Mouse (Mus musculus): ENCODE data around the gene Selplg.
A peak's percentile ranks its signal among the peaks of the same experiment; 100 is the strongest.
"Not testable (repeated sequence)": the region's sequence is repeated elsewhere in the genome, so short reads cannot be mapped to it uniquely, and the experiment has no call there.

Gene Selplg

DNA sequence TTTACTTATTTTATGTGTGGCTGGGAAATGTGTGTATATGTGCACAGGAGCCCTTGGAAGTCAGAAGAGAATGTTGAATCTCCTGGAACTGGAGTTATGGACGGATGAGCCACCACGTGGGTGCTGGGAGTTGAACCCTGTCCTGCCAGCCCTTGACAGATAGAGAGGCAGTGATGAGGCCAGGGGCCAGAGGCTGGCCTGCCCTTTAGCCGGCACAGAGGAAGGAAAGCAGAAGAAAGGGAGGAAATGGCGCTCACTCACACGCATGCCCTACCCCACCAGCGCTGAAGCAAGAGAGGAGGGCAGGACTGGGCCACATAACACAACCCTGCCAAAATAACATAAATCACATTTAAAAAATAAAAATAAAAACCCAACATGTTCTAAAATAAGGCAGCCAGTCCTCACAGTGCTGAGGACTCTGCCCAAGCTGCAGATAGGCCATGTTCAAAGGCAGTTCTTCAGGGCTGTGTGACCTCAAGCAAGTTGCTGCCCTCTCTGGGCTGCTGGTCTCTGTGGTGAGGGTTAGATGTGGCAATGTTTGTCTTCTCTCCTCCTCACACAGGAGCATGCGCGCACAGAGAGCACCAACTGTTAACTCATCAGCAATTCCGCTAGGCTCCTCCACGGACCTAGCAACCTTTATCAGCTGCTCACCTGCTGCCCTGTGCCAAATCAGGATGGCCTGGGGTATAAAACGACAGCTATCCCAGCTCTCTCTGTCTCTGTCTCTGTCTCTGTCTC is 41.8 kb downstream of the Selplg start:
- no peak for DNase-seq (ENCODE audit: low spot score)

DNA sequence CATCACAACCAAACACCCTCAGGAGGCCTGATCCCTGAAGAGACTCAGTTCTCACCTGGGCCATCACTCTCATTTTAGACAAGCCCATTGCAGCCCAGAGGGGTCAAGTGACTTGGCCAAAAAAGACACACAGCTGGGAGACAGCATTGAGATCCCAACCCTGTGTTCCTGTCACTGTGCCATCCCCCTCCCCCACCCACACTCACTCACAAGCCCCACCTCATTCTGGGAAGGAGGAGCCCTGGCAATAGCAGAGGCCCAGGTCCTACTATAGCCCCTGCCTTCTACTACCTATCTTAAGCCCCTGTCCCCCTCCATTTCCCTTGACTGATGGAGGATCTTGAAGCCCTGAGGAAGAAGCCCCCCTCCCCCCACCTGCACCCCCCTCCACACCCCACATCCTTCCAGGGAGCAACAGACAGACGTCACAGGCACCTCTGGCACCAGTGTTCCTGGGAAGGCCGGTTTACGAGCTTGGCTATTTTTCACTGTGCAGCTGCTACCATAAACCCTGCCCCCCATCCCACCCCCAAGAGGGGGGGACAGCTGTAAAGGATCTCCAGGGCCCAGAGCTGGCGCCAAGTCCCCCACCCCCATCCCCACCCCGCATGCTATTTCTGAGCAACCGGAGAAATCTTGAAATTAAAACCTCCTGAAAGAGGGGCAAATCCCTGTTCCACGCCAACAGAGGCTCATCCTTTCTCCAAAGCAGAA is 43.2 kb downstream of the Selplg start:
- DNase-seq (ENCODE audit: low spot score): peak; percentile 61

DNA sequence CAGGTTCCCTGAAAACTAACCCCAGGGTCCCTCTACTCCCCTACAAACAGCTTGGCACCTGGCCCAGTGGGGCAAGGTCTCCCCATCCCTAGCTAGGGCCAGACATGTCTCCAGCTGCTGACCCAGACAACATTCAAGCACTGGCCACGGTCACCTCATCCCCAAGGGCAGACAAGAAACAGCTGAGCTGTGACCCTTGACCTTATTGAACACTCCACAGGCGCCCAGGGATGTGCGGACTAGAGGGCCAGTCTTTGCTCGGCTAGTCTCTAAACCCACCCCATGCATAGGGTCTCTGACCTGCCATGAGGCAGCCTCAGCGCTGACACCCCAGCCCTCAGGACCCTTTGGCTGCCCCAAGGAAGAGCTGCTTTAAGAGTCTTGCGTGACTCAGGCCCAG is 43.8 kb downstream of the Selplg start:
- DNase-seq (ENCODE audit: low spot score): no peak

DNA sequence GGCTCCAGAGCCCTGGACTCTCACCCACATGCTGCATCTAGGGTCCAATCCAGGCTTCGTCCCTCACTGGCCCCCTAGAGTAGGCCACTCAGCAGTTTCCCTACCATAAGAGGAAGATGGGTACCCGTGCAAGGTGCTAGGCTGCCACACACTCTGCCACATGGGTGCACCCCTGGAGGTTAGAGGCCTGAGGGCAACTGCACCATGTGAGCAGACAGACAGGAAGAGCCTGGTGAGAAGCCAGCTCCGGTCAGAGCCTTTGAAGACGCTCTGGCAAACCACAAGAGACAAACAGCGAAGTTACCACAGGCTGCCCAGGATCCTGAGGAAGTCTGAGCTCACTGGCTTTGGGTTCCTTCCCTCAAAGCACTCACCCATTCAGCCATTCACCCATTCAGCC is 45.5 kb downstream of the Selplg start:
- no peak for DNase-seq (ENCODE audit: low spot score)

DNA sequence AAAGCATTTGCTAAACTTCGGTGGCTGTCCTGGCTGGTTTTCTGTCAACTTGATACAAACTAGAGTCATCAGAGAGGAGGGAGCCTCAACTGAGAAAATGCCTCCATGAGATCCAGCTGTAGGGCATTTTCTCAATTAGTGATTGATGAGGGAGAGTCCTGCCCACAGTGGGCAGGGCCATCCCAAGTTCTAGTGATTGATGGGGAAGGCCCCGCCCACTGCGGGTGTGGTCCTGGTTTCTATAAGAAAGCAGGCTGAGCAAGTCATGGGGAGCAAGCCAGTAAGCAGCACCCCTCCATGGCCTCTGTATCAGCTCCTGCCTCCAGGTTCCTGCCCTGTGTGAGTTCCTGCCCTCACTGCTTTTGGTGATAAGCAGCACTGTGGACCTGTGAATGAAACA is 48.3 kb downstream of the Selplg start:
- DNase-seq (ENCODE audit: low spot score): peak; percentile 37

DNA sequence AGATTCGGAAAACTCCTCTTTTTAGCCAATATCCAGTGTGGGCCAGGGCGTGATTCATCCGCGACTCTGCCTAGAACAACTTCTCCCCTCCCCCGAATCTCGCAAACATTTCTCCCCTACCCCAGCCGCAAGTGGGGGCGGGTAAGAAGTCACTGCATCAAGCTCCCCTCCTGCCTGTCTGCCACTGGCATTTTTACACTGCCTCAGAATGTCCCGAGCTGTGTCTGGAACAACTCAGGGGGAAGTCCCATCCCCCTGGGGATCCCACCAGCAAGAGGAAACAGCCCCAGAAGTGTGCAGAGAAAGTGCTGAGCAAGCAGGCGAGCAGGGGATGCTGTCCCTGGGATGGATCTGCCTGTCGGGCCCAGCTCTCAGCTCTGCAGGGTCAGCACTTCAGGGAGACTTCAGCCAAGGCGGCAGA is 48.9 kb downstream of the Selplg start:
- DNase-seq (ENCODE audit: low spot score): peak; percentile 60

DNA sequence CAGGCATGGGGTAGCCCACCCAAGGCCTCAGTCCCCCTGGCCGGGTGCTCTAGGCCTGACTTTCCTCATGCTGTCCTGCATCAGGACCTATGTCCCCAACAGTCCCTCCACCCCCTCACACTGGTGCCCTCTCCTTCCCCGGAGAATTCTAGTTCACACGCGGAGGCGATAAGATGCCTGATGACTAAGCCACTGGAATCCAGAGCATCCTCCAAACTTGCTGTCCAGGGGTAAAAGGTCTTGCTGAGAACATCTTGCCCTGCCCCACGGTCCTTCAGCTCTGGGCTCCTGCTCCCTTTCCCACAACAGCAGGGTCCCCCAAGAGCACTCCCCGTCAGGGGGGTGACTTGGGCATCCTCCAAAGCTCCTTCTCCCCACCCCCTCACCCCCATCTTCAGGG is 49.8 kb downstream of the Selplg start:
- DNase-seq (ENCODE audit: low spot score): peak; percentile 25

DNA sequence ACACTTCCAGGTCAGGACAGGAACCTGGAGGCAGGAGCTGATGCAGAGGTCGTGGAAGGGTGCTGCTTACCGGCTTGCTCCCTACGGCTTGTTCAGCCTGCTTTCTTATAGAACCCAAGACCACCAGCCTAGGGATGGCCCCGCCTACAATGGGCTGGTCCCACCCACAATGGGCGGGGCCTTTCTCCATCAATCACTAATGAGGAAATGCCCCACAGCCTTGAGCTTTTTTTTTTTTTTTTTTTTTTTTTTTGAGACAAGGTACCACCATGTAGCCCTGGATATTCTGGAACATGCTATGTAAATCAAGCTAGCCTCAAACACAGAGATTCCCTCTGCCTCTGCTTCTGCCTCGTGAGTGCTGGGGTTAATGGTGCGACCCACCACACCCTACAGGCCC is 50.6 kb downstream of the Selplg start:
- no peak for DNase-seq (ENCODE audit: low spot score)

DNA sequence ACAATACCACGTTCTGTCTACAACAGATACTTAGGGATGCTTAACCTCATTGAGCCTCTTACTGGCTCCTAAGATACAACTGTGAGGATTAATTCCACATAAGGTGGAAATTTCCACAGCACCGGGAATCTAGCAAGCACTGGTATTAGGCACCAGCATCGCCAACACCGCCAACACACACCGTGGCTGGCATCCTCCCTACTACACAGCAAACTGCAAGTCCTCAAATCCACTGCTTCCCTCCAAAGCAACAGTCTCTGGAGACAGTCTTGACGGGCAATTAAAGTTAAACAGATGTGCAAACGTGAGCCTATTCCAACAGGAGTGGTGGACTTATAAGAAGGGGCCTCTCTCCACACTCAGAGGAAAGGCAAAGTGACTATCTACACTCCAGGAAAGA is 51.2 kb downstream of the Selplg start:
- DNase-seq (ENCODE audit: low spot score): no peak

DNA sequence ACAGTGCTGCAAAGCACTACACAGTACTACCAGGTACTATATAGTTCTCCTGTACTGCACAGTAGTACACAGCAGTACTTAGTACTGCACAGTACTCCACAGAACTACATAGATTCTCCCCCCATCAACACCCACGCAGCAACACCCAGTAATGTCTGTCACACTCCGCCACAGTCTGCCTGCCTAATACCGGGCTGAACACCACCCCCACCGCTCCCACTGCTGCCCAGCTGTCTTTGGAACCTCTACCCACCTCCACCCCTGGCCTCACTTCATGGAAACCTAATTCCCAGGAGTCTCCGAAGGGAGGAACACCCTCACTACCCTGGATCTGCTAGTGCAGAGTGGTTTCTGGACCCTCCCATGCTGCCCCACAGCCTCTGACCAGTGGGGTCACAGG is 51.7 kb downstream of the Selplg start:
- no peak for DNase-seq (ENCODE audit: low spot score)

DNA sequence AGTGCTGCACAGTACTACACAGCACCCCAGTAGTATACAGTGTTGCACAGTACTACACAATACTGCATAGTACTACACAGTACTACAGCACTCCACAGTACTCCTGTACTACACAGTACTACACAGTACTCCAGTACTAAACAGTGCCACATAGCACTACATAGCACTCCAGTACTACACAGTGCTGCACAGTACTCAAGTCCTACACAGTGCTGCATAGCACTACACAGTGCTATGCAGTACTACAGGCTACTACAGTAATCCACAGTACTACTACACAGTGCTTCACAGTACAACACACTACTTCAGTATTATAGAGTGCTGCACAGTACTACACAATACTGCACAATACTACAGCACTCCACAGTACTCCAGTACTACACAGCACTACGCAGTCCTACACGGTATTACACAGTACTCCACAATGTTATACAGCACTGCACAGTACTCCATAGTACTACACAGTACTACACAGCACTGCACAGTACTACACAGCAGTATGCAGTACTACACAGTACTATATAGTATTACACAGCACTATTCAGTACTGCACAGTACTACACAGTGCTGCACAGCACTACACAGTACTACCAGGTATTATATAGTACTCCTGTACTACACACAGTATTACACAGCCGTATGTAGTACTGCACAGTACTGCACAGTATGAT is 52.2 kb downstream of the Selplg start:
- no peak for DNase-seq (ENCODE audit: low spot score)

DNA sequence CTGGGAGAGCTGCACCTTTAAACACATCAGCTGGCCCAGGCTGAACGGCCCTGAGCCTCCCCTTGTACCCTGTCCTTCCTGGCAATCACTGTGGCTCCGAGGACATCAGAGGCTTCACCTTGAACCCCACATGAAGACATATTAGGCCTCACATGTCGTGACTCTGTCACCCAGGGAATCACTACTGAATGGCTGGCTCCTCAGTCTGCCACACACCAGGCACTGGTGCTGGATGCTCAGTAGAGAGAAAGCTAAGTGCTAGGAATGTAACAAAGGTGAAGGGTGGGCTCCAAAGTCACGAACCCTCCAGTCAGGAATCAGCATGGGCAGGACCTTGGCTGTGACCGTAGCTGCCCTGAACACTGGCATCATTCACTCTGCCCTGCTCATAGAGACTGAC is 52.9 kb downstream of the Selplg start:
- DNase-seq (ENCODE audit: low spot score): no peak

DNA sequence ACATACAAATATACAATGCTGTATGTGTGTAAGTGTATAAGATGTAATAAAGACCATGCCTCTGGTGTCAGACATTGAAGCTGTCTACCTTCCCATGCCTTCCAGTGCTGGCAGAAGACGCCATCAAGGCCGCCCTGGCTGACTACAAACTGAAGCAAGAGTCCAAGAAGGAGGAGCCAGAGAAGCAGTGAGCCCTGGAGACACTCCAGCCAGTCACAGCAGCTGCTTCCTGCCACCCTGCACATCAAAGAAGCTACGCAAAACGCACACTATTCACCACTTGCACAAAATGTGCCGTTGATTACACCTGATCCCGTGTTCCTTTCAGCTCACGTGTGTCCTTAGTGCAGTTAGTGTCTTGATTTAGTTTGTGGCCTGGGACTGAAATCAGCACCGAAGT is 54.7 kb downstream of the Selplg start:
- DNase-seq (ENCODE audit: low spot score): not testable (repeated sequence)

DNA sequence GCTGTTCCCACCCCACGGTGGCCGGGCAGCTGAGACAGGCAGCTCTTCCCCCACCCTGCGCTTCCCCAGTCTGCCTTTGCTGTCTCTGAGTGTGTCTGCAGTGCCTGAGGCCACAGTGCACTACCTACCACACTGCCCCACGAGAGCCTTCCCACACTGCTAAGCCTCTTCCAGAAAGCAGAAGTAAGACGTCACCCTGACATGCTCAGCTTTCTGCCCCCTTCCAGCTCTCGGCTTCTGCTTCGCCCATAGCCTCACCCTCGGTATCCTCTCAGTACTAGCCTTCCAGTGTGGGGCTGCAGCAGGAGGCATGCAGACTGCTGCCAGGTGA is 55.6 kb downstream of the Selplg start:
- no peak for DNase-seq (ENCODE audit: low spot score)

DNA sequence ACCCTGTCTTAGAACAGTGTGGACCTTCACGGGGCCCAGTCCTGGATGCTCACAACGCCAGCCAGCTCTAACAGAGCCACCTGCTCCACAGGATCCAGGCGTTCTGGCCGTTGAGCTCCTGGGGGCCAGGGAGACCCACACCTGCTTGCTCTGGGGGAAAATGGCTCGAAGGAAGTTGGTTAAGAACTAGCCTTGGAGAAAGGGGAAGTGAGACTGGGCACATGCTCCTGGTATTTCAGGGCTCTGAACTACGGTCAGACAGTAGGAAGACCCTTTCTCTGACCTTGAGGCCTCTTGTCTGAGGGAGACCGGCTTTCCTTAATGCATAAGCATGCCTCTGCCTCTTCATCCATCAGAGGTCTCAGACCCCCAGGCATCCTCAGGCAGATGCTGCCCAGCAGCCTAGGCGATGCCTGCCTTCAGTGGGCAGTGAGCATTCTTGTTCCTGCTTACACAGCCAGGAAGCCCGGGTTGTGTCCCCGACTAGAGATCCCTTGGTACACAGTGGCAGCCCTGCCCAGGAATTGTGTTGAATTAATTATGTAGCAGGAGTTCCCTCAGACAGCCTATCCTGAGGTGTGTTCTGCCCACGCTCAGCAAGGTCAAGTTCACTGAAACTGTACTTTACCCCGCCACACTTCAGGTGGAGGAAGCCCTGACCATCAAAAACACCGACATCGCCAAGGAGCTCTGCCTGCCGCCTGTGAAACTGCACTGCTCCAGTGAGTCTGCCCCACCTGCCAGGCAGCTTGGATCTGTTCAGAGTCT is 56.1 kb downstream of the Selplg start:
- no peak for DNase-seq (ENCODE audit: low spot score)

DNA sequence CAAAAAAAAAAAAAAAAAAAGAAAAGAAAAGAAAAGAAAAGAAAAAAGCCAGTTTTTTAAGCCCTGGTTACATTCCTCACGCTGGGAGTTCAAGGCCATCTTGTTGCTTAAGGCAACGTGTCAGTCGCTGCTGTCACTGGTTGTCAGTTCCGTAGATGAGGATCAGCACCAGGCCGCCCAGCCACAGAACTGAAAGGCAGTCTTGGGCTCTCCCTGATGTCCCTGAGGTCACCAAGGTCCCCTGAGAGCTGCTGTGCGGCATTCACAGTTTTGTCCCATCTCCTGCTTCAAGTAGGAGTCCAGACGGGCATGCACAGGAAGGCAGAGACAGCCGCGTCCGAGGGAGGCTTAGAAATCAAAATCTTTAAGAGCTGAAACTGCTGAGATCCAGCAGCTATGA is 56.9 kb downstream of the Selplg start:
- DNase-seq (ENCODE audit: low spot score): no peak

DNA sequence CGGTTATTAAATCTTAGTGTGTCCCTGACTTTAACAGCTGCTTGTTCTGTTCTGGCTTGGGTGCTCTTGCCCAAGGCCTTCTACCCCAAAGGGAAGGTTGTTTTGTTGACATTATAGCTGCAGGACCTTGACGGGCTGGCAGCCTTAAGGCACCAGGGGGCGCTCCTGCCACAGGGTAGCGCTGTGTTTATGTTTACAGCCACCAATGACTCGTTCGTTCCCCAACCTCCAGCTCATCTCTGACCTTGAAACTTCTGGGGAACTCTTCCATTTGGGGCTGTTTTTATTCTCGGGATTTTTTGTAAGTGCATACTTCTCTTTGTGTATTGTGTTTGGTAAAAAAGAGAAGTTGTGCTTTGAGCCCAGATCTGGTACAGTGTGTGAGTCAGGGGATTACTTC is 58.8 kb downstream of the Selplg start:
- DNase-seq (ENCODE audit: low spot score): peak; percentile 89

DNA sequence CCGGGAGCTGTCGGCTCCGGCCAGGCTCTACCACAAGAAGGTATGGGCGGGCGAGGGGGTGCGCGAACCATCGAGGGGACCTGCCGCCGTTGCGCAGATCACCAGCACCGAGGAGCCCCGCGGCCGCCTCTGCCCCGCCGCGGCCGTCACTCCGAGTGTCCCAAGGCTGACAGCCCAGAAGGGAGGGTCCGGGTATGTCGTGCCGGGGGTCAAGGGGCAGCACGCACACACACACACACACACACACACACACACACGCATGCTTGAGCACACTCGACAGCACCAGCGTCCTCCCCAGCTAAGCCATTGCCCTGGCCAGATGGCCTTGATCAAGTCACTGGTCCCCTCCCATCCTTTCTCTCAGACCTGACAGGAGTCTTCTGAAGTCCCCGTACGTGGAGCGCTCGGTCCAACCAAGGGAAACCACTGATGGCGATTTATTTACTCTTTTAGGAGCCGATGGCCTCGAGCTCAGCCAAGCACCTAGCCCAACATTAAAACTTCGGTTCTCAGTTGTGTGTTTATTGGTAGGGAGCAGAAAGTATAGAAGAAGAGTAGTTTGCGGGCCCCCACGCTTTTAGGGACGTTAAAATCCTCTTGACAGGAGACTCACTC is 59.4 kb downstream of the Selplg start:
- DNase-seq (ENCODE audit: low spot score): no peak

DNA sequence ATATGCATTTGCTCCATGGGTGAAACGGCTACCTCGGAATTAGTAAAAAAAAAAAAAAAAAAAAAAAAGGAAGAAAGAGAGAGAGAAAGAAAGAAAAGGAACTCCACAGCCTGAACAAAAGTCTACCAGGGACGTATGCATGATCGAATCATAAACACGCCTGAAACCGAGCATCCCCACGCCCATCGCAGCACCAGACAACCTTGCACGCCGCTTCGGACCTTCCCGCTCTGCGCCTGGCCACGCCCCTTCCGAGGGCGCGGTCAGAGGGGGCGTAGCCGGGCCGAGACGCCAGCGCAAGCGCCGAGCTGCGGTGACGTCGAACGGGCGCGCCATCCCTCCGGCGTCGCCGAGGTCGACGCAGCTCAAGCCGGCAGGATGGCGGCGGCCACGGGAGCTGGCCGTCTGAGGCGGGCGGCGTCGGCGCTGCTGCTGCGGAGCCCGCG is 60.0 kb downstream of the Selplg start, which contains the start of the genes Sart3 and Iscu:
Gene Sart3 (minus strand): TSS at position 61 of the 446 bp plus-strand sequence.
Gene Iscu (plus strand): TSS at position 299 of the 446 bp plus-strand sequence.
- DNase-seq (ENCODE audit: low spot score): peak; percentile 95

DNA sequence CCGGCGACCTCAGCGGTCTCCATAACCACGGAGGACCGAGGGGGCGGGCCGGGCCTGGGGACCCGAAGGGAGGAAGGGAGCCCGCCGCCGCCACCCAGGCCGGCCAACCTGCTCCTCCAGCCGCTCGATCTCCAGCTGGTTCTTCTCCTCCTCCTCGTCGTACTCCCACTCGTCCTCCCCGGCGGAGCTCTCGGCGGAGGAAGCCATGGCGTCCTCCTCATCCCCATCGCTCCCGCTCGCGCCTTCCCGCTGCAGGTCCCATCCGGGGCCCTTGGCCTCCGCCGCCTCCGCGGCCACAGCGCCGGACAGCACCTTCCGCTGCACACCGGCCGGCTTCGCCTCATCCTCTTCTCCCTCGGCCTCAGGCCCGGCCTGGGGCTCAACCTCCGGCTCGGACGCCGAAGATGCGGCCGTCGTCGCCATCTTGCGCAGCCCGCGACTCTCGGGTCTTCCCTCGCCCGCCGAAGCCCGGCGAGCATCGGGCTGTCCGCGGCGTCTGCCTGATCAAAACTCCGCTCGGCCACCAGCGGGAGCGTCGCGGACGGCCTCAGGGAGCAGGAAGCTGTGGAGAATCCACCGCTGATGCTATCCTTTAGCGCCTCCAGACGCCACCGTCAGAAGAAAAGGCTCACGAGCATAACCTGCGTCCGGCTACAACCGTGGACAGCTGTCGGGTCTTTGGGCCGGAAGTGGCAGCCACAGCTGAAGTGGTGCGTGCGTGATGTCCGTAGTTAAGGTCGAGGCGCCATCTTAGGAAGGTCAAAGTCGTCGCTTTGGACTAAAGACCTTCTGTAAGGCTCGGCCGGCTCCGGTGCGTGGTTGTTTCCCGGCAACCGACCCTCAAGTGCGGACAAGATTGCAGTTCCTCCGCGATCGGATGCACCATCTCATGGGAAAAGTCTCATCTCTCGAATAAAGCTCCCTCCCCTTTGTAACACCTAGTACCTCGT is 61.0 kb downstream of the Selplg start:
- peak; percentile 86 for DNase-seq (ENCODE audit: low spot score)

DNA sequence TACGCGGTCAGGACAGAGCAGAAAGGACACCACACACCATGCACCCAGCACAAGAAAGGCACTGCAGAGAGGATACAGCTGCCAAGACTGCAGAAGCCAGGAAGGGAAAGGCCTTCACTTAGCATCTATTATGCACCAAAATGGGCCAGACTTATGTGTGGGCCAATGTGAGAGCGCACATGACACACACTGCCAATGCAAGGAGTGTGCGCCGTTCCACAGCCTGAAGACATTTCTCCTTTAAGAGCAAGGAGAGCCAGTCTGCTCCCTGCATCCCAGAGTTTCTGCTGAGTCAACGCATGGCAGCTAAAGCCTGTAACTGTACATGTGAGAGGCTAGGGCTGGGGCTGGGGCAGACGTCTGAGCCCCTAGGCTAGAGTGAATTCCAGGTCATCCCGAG is 63.6 kb downstream of the Selplg start:
- no peak for DNase-seq (ENCODE audit: low spot score)

Measured in urinary bladder, postnatal 14 days (tissue).